Mouse (Mus musculus) gastrocnemius, postnatal 4 days (tissue): ENCODE results near the gene Akap4. TPM values are rescaled to one million over a fixed set of nuclear protein-coding genes. Genes with fewer than 3 reads are reported as not detected.

Source experiments
- DNase-seq, 2 experiments: peaks; one replicate each; pipeline ENCODE4 v3.0.0; 2021 to 2022; ENCODE audit warnings: low spot score in 2 of 2, mixed read lengths in 2 of 2
- long read RNA-seq, 2 experiments: library from polyadenylated mRNA; stranded (forward); transcript quantifications; one replicate each; pipeline ENCODE4 v2.0.0; 2021
- total RNA-seq, 2 experiments: library from RNA; stranded (reverse); gene quantifications; 2 replicates each; pipeline ENCODE4 v1.2.3; 2021

The Akap4 gene
- total RNA-seq: not detected
- long read RNA-seq, experiment 1: 0 reads
- long read RNA-seq, experiment 2: 0 reads

- DNase-seq: no peak
Observed at GRCm38 (mm10) chrX:7067219-7067618, at the start of gene Akap4. Akap4 (plus strand) TSS chrX:7067519.

GRCm38 (mm10) chrX:7041519-7041918 is 25.8 kb upstream of the Akap4 start, which contains the start of gene Ccnb3:
Ccnb3 (minus strand) TSS chrX:7041619.
- DNase-seq: no peak

- DNase-seq: no peak
Observed at GRCm38 (mm10) chrX:7057056-7057455, 10.3 kb upstream of the Akap4 start.

GRCm38 (mm10) chrX:7057634-7058033 is 9.7 kb upstream of the Akap4 start:
- DNase-seq: no peak

GRCm38 (mm10) chrX:7064109-7064508 is 3.2 kb upstream of the Akap4 start:
- no peak for DNase-seq

- no peak for DNase-seq
Observed at GRCm38 (mm10) chrX:7068002-7068401, 683 bp downstream of the Akap4 start.

- DNase-seq: no peak
Observed at GRCm38 (mm10) chrX:7079820-7080429, 12.6 kb downstream of the Akap4 start.

GRCm38 (mm10) chrX:7085878-7086277 is 18.6 kb downstream of the Akap4 start:
- DNase-seq: no peak

- DNase-seq: no peak
Observed at GRCm38 (mm10) chrX:7090323-7090722, 23.0 kb downstream of the Akap4 start.

- no peak for DNase-seq
Observed at GRCm38 (mm10) chrX:7102280-7102679, 35.0 kb downstream of the Akap4 start.

GRCm38 (mm10) chrX:7114885-7115284 is 47.6 kb downstream of the Akap4 start:
- DNase-seq: no peak

GRCm38 (mm10) chrX:7121618-7122280 is 54.4 kb downstream of the Akap4 start:
- DNase-seq: no peak

Other genes with a start within 250 kb of the Akap4 start
- under 1 TPM; 0.12 to 0.41 TPM for gene Ccnb3, start 25.9 kb upstream of the Akap4 start, total RNA-seq